Mouse (Mus musculus): ENCODE measurements around the gene Dyx1c1. TPM values are rescaled to one million over a fixed set of nuclear protein-coding genes. Genes with fewer than 3 reads are reported as not detected.

Gene Dyx1c1
- polyA plus RNA-seq, 1 experiment from 2014 or later = 0.85 TPM

- H3K4me2 ChIP-seq (replicated peaks; ENCODE audit: low read depth, low read length) = no peak overlapping the region
- no peaks in the 10 kb centered on the region for H3K4me1 ChIP-seq (ENCODE audit: control insufficient read depth, insufficient read depth, low read length)
- no peak for ATAC-seq (ENCODE audit: insufficient number of reproducible peaks, insufficient read depth, low FRiP score, low read depth)
- H3K9me3 ChIP-seq (ENCODE audit: control insufficient read depth, low read depth, low read length) = no peaks in the 10 kb centered on the region
- WGBS = 76% methylated on average over 15 of the region's 15 CpGs
- H3K9ac ChIP-seq (replicated peaks; ENCODE audit: low read depth, low read length) = no peak overlapping the region
- no peaks in the 10 kb centered on the region for H3K27me3 ChIP-seq (ENCODE audit: control insufficient read depth, insufficient read depth, low read length)
- H3K4me3 ChIP-seq (ENCODE audit: low read depth, low read length) = no peak overlapping the region
- no peaks in the 10 kb centered on the region for H3K36me3 ChIP-seq (ENCODE audit: control insufficient read depth, insufficient read depth, low read length)
- H3K27ac ChIP-seq (ENCODE audit: low read length) = no peak overlapping the region
Observed at GRCm38 (mm10) chr9:72961959-72962358, 3.4 kb downstream of the Dyx1c1 start.

GRCm38 (mm10) chr9:72968349-72969061 lies 9.9 kb downstream of the Dyx1c1 start:
- H3K4me1 ChIP-seq (ENCODE audit: control insufficient read depth, insufficient read depth, low read length) = no peaks in the 10 kb centered on the region
- 0 out of 2 replicates have a peak, but pooled peaks have one; percentile 14 for ATAC-seq (ENCODE audit: insufficient number of reproducible peaks, insufficient read depth, low FRiP score, low read depth)
- H3K4me2 ChIP-seq (replicated peaks; ENCODE audit: low read depth, low read length) = no peak overlapping the region
- H3K9ac ChIP-seq (replicated peaks; ENCODE audit: low read depth, low read length) = no peak overlapping the region
- no peaks in the 10 kb centered on the region for H3K36me3 ChIP-seq (ENCODE audit: control insufficient read depth, insufficient read depth, low read length)
- WGBS = 28% methylated on average over 11 of the region's 11 CpGs
- H3K4me3 ChIP-seq (ENCODE audit: low read depth, low read length) = no peak overlapping the region
- H3K27me3 ChIP-seq (ENCODE audit: control insufficient read depth, insufficient read depth, low read length) = no peaks in the 10 kb centered on the region
- no peak overlapping the region for H3K27ac ChIP-seq (ENCODE audit: low read length)
- no peaks in the 10 kb centered on the region for H3K9me3 ChIP-seq (ENCODE audit: control insufficient read depth, low read depth, low read length)

- Histone ChIP-seq H3K9ac (replicated peaks; ENCODE audit: low read depth, low read length) (no peak overlapping the region), H3K9me3 (ENCODE audit: control insufficient read depth, low read depth, low read length) (no peaks in the 10 kb centered on the region), H3K4me1 (ENCODE audit: control insufficient read depth, insufficient read depth, low read length) (no peaks in the 10 kb centered on the region), H3K27me3 (ENCODE audit: control insufficient read depth, insufficient read depth, low read length) (no peaks in the 10 kb centered on the region), H3K4me3 (ENCODE audit: low read depth, low read length) (no peak overlapping the region), H3K4me2 (replicated peaks; ENCODE audit: low read depth, low read length) (no peak overlapping the region), H3K27ac (ENCODE audit: low read length) (no peak overlapping the region), H3K36me3 (ENCODE audit: control insufficient read depth, insufficient read depth, low read length) (no peaks in the 10 kb centered on the region)
- no peak for ATAC-seq (ENCODE audit: insufficient number of reproducible peaks, insufficient read depth, low FRiP score, low read depth)
- WGBS = 70% methylated on average over 7 of the region's 7 CpGs
Observed at GRCm38 (mm10) chr9:72969874-72970273, 11.3 kb downstream of the Dyx1c1 start.

GRCm38 (mm10) chr9:72972435-72972834 lies 13.8 kb downstream of the Dyx1c1 start:
- WGBS = 84% methylated on average over 5 of the region's 5 CpGs
- no peak for ATAC-seq (ENCODE audit: insufficient number of reproducible peaks, insufficient read depth, low FRiP score, low read depth)
- Histone ChIP-seq H3K9me3 (ENCODE audit: control insufficient read depth, low read depth, low read length) (no peaks in the 10 kb centered on the region), H3K4me2 (replicated peaks; ENCODE audit: low read depth, low read length) (no peak overlapping the region), H3K9ac (replicated peaks; ENCODE audit: low read depth, low read length) (no peak overlapping the region), H3K27ac (ENCODE audit: low read length) (no peak overlapping the region), H3K27me3 (ENCODE audit: control insufficient read depth, insufficient read depth, low read length) (no peaks in the 10 kb centered on the region), H3K4me3 (ENCODE audit: low read depth, low read length) (no peak overlapping the region), H3K36me3 (ENCODE audit: control insufficient read depth, insufficient read depth, low read length) (no peaks in the 10 kb centered on the region), H3K4me1 (ENCODE audit: control insufficient read depth, insufficient read depth, low read length) (no peaks in the 10 kb centered on the region)

- no peak overlapping the region for H3K9ac ChIP-seq (replicated peaks; ENCODE audit: low read depth, low read length)
- H3K4me2 ChIP-seq (replicated peaks; ENCODE audit: low read depth, low read length) = no peak overlapping the region
- H3K4me3 ChIP-seq (ENCODE audit: low read depth, low read length) = no peak overlapping the region
- H3K4me1 ChIP-seq (ENCODE audit: control insufficient read depth, insufficient read depth, low read length) = no peaks in the 10 kb centered on the region
- ATAC-seq (ENCODE audit: insufficient number of reproducible peaks, insufficient read depth, low FRiP score, low read depth) = no peak
- H3K36me3 ChIP-seq (ENCODE audit: control insufficient read depth, insufficient read depth, low read length) = no peaks in the 10 kb centered on the region
- no peaks in the 10 kb centered on the region for H3K9me3 ChIP-seq (ENCODE audit: control insufficient read depth, low read depth, low read length)
- no peaks in the 10 kb centered on the region for H3K27me3 ChIP-seq (ENCODE audit: control insufficient read depth, insufficient read depth, low read length)
- H3K27ac ChIP-seq (ENCODE audit: low read length) = no peak overlapping the region
Observed at GRCm38 (mm10) chr9:72972984-72973383, 14.4 kb downstream of the Dyx1c1 start.

GRCm38 (mm10) chr9:72974734-72975133 lies 16.1 kb downstream of the Dyx1c1 start:
- no peak overlapping the region for H3K4me3 ChIP-seq (ENCODE audit: low read depth, low read length)
- WGBS = 89% methylated on average over 5 of the region's 5 CpGs
- H3K4me2 ChIP-seq (replicated peaks; ENCODE audit: low read depth, low read length) = no peak overlapping the region
- ATAC-seq (ENCODE audit: insufficient number of reproducible peaks, insufficient read depth, low FRiP score, low read depth) = no peak
- H3K4me1 ChIP-seq (ENCODE audit: control insufficient read depth, insufficient read depth, low read length) = no peaks in the 10 kb centered on the region
- H3K27me3 ChIP-seq (ENCODE audit: control insufficient read depth, insufficient read depth, low read length) = no peaks in the 10 kb centered on the region
- H3K9ac ChIP-seq (replicated peaks; ENCODE audit: low read depth, low read length) = no peak overlapping the region
- H3K36me3 ChIP-seq (ENCODE audit: control insufficient read depth, insufficient read depth, low read length) = no peaks in the 10 kb centered on the region
- H3K9me3 ChIP-seq (ENCODE audit: control insufficient read depth, low read depth, low read length) = no peaks in the 10 kb centered on the region
- H3K27ac ChIP-seq (ENCODE audit: low read length) = no peak overlapping the region

GRCm38 (mm10) chr9:72975242-72975641 lies 16.7 kb downstream of the Dyx1c1 start:
- H3K36me3 ChIP-seq (ENCODE audit: control insufficient read depth, insufficient read depth, low read length) = no peaks in the 10 kb centered on the region
- no peak overlapping the region for H3K4me3 ChIP-seq (ENCODE audit: low read depth, low read length)
- no peak overlapping the region for H3K27ac ChIP-seq (ENCODE audit: low read length)
- whole genome bisulfite sequencing = 88% methylated on average over 1 of the region's 1 CpGs
- no peak overlapping the region for H3K4me2 ChIP-seq (replicated peaks; ENCODE audit: low read depth, low read length)
- H3K9ac ChIP-seq (replicated peaks; ENCODE audit: low read depth, low read length) = no peak overlapping the region
- no peaks in the 10 kb centered on the region for H3K4me1 ChIP-seq (ENCODE audit: control insufficient read depth, insufficient read depth, low read length)
- H3K27me3 ChIP-seq (ENCODE audit: control insufficient read depth, insufficient read depth, low read length) = no peaks in the 10 kb centered on the region
- H3K9me3 ChIP-seq (ENCODE audit: control insufficient read depth, low read depth, low read length) = no peaks in the 10 kb centered on the region
- no peak for ATAC-seq (ENCODE audit: insufficient number of reproducible peaks, insufficient read depth, low FRiP score, low read depth)

GRCm38 (mm10) chr9:72983066-72983465 lies 24.5 kb downstream of the Dyx1c1 start:
- peaks cover 10% of the 10 kb centered on the region; the same call in 1 of the 2 replicates for H3K4me1 ChIP-seq (ENCODE audit: control insufficient read depth, insufficient read depth, low read length)
- H3K4me2 ChIP-seq (replicated peaks; ENCODE audit: low read depth, low read length) = no peak overlapping the region
- no peaks in the 10 kb centered on the region for H3K36me3 ChIP-seq (ENCODE audit: control insufficient read depth, insufficient read depth, low read length)
- no peak overlapping the region for H3K27ac ChIP-seq (ENCODE audit: low read length)
- no peak overlapping the region for H3K9ac ChIP-seq (replicated peaks; ENCODE audit: low read depth, low read length)
- no peak overlapping the region for H3K4me3 ChIP-seq (ENCODE audit: low read depth, low read length)
- ATAC-seq (ENCODE audit: insufficient number of reproducible peaks, insufficient read depth, low FRiP score, low read depth) = no peak
- WGBS = 70% methylated on average over 2 of the region's 2 CpGs
- no peaks in the 10 kb centered on the region for H3K27me3 ChIP-seq (ENCODE audit: control insufficient read depth, insufficient read depth, low read length)
- no peaks in the 10 kb centered on the region for H3K9me3 ChIP-seq (ENCODE audit: control insufficient read depth, low read depth, low read length)

Measured in stomach, embryonic 14.5 days (tissue).